Mouse (Mus musculus): ENCODE measurements at regions not wholly inside any gene's neighbourhood (a gene's known extent, or its start where the extent isn't known, plus 50 kb on each side); places are given as distances from the start of the nearest gene placed in this dataset.

DNA sequence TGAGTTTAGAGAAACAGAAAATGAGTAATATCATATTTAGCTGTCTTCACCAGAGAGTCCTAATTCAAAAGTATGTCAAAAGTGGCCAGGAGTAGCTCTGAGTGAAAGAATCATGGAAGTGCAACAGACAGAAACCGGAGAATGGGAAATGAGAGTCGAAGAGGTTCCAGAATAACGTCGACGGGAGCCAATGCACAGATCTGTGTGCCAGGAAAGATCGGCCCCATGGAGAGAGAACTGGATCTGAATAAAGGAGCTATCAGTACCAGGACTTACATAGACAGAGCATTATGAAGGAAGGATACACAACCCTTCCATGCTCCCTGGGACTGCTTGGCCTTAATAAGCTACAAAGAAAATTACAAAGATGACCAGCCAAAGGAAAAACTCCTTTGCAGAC lies 502.1 kb downstream of the Kcnj2 start:
- no peak for DNase-seq (ENCODE audit: inconsistent ontology term)

DNA sequence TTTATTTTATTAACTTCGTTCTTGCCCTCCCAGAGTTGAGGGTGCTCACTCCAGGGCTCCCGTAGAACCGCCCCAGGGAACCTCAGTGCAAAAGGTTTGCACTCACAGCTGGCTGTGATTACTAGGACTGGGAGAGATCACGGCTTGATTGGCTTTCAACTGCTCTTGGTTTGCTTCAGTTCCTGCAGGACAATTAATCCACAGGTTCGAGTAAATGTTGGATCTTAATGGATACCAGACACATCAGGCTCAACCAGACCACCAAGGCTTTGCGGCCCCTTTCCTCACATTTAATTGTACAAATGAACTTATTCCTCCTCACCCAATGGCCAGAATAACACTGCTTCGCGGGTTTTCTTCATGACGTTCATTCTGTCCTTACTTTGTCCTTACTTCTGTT lies 502.9 kb downstream of the Kcnj2 start:
- DNase-seq (ENCODE audit: inconsistent ontology term): no peak

DNA sequence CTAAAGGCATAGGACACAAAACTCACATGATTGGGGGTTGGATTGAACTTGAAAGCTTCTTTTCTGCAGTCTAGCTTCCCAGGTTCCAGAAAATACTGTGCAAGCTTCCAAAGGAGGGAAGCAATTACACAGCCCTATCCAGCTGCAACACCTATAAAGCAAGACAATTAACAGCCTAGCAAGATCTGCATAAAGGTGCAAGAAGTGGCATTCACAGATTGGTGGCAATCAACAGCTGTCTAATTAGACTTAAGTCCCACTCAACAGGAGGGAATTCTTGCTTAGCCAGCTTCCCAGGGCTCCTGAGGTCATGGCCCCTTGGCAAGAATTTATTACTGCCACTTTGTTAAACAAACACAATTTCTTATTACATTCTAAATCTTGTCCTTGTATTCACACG lies 511.9 kb downstream of the Kcnj2 start:
- peak; percentile 5 for DNase-seq (ENCODE audit: inconsistent ontology term)

DNA sequence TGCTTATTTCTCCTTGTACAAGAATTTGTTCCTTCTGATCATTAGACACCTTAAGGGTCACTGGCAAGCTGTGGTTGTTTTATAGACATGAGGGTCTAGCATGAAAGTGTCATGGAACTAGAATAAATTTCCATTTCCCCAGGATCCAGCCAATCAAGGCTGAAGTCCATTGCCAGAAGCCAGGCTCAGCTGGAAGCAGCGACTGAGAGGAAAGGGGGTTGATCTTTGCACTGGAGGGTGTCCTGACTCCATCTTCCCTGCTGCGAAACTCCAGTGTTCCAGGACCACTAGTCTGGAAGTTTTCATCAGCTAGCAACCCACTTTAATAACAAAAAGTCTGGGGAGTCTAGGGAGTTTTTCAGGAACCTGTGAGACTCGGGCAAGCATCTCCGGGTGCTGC lies 517.0 kb downstream of the Kcnj2 start:
- DNase-seq (ENCODE audit: inconsistent ontology term): no peak

DNA sequence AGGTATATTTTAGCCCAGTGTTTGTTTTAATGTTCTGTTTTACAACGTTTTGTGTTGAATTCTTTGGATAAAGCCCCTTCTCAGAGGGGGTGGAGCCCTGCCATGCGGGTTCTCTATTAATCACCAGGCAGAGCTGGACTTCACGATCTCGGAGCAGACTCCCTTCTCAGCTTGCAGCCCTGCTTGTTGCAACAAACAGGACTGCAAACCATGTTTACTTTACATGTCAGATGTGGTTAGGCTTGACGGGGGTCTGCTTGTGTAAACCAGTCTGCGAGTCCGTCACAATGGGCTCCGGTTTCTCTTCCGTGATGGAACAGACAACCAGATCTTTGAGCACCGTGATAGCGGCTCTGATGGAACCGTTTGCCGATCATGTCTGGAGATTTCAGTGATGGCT lies 517.6 kb downstream of the Kcnj2 start:
- DNase-seq (ENCODE audit: inconsistent ontology term): no peak

DNA sequence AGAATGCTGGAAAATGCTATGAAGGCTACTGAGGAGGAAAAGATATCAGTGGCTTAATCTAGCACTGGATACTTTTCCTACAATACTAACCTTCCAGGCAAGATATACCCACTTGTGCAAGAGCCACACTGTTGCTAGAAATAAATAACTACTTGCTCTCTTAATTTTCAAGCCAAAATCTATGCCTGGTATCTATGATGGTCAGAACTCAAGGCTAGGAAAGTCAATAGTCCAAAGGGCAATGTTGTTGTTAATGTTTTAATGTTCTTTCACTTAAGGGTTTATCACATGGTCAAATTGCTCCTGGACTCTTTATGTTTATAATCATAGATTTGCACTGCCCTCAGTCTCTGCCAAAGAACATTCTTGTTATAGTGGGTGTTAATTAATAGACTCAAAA lies 533.5 kb downstream of the Kcnj2 start:
- DNase-seq (ENCODE audit: inconsistent ontology term): no peak

DNA sequence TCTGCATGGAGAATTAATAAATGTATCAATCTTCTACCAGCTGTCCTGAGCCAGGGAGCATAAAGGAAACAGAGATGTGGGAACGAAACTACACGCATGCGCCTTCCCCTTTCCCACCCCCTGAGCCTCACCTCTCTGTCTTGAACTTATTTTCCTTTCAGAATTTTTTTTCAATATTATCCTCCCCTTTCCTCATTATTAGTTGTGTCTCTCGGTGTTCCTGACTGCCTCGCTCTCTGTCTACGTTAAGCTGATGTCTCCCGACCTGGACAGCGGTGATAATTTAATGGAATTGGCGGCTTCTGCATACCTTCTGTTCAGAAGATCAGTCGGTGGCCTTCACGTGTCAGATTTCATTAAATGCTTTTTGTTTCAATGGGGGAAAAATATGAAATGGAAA lies 539.2 kb downstream of the Kcnj2 start:
- DNase-seq (ENCODE audit: inconsistent ontology term): peak; percentile 61

DNA sequence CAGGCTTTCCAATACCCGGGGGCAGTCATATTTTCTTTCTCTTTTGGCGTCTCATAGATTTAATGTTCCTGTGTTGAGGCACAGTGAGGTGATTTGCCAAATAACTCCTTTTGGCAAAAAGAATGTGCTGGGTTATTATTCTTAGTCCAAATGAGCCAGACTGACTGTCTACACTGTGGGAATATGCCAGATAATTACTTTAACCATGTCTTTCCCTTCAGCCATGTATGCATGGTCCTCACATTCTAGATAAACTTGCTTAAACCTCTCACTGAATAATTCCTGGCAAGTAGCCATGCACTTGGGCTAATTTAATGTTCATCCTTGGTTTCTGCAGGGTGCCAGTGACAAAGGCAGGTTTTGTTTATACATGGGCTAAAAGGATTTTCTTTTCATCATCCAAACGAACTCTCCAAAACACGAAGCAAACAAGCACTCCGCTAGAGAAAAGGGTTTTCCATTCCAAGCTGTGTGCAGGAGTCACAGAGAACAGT lies 544.6 kb downstream of the Kcnj2 start:
- DNase-seq (ENCODE audit: inconsistent ontology term): peak; percentile 54

DNA sequence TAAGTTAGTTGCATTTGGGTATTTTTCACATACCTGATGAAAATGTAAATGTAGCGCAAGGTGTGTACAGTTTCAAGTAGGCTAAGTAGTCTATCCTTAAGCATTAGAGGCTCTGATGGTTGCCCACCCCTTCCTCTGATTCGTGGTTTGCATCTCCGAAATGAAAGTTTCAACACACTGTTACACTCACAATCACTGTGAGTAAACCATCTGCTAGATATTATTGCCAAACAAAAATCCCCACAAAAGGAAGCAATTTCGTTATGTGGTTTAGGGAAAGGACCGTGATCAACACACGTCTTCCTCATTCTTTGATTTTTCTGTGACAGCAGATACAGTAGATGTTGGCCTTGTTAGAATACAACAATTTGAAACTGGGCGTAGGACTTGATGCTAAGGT lies 577.6 kb downstream of the Kcnj2 start:
- no peak for DNase-seq (ENCODE audit: inconsistent ontology term)

DNA sequence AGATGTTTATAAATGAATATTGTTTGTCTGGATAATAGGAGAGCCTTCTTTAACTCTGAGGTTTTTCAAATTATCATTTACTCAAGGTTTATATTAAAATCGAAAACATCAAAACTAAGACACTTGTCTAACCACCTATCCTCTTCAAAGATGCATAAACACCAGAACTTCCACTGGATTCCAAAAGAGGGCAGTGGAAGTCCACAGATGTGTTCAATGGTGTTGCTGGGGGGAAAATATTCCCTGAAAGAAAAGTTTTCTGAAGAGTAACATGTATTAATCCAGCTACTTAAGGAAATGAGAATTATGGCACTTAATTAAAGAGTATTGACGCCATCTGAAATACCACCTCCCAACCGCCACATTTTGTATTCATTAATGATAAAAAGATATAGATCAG lies 586.9 kb downstream of the Kcnj2 start:
- DNase-seq (ENCODE audit: inconsistent ontology term): peak; percentile 44

DNA sequence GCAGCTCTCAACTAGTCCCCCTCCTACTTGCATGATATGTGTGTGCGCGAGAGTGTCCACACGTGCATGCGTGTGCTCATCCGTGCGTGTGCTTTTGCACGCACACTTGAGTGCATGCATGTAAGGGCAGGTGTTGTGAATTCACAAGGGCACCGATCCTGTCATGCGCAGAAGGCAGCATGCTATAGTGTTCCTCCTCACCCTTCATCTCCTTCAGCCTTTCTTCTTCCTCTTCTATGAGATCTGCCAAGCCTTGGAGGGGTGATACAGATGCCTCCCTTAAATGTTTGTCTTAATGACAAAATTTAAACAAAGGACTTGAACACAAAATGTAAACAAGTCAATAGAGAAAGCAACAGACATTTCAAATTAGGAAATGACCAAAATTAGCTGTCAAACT lies 591.8 kb downstream of the Kcnj2 start:
- DNase-seq (ENCODE audit: inconsistent ontology term): no peak

DNA sequence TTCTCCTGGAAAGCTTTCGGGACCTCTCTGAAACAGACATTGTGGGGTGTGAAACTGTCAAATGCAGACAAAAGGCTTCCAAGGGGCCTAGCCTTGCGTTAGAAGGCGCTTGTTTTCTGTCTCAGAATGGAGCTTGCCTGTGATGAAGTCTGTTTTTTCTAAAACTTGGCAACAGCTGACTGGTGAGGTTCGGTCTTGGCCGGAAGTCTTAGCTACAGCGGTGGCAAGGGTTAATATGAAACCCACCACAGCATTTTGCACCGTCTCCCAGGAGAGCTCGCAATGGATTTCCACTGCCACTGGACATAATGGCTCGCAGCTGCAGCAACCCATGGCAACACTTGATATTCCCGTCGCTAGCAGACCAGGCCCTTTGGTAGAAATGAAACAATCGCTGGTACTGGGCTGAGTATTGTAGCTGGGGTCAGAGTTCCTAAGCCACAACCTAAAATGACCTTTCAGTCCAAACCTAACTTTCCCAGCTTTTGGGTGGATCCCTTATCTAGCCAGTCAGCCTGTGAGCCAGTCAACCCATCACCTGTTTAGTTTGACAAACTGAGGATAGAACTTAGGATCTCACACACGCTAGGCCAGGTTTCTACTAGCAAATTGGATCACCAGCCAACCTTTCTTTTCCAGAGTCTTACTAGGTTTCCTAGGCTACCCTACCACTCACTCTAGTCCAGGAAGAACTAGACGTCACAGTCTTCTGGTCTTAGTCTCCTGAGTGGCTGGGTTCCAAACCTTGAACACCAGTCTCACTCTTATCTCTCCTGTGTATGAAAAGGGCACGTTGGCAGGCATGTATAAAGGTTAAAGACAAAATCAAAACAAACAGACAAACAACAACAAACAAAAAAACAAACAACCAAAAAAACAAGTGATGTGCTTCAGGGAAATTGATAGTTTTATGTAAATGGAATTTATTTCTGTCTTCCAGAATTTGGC lies 592.7 kb downstream of the Kcnj2 start:
- DNase-seq (ENCODE audit: inconsistent ontology term): no peak

DNA sequence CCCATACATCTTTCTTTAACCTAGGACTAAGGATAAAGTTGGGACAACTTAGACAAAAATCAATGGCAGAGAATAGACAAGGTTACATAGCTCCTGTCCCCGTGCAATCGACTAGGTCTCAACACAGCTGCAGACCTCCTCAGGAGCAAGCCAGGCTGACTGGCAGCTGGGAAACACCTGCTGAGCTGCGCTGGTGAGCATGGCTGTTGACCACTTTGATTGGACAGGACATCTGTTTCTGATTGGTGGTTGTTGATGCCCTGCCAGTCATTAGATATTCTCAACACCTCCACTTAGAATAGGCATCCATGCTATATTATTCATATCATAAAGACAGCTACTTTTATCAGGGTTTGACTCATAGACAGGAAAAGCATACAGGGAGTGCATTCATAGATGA lies 597.3 kb downstream of the Kcnj2 start:
- no peak for DNase-seq (ENCODE audit: inconsistent ontology term)

DNA sequence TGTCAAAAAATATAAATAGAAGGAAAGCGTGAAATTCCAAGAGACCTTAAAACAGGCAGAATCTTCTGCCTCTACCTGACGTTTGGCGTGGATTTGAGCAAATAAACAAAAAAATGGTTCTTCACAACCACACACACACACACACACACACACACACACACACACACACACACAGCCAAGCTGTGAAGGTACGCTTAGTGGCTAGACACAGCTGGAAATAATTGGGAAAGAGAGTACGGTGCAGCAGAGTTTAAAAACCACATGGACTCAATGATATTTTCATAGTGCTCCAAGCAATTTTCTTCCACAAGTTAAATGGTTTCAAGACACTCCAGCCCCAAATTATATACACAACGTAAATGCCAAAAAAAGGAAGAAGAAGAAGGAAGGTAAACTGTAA lies 600.4 kb downstream of the Kcnj2 start:
- DNase-seq (ENCODE audit: inconsistent ontology term): no peak

DNA sequence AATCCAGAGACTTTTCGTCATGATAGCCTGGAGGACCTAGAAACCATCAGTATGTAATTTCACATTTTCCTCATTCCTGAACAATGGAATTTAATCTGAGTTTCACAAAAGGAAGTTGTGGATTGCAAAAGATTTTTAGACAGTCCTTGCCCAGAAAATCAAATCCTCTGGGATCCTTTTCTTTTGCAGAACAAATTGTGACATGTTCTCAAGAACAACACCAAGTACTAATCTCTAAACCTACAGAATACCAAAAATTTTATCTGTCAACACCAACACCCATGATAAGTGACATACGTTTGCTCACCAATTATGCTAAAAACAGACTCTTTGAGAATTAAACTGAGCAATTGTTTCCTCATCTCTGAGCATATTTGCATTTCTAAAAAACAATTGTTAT lies 605.9 kb downstream of the Kcnj2 start:
- DNase-seq (ENCODE audit: inconsistent ontology term): no peak

DNA sequence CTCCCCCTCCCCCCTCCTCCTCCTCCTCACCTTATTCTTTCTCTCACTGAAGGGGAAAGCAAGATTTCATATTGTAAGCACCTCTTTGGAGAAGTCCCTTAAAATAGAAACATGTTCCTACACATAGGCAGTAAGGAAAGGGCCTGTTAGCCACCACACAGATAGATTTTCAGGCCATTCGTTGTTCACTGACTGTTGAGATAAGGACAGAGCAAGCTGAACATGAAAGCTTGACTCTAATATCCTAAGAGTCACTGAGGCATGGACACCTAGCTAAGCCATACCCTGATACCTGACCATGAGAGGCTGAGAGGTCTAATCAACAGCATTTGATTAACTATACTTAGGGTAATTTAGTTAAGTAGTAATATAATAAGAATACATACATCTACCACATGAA lies 609.7 kb downstream of the Kcnj2 start:
- no peak for DNase-seq (ENCODE audit: inconsistent ontology term)

DNA sequence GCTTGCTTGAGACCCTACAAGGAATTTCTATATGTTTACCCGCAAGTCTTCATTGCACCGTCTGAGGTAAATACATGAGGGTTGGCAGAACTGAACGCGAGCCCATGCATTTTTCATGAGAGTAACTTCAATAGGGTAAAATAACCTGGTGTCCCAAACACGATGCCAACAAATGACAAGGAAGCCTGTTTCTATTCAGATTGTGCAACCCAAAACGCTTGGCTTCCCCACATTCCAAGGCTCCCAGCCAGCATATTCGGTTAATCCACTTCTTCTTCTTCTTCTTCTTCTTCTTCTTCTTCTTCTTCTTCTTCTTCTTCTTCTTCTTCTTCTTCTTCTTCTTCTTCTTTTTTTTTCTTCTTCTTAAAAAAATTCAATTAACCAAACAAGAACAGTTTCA lies 616.4 kb downstream of the Kcnj2 start:
- DNase-seq (ENCODE audit: inconsistent ontology term): no peak

DNA sequence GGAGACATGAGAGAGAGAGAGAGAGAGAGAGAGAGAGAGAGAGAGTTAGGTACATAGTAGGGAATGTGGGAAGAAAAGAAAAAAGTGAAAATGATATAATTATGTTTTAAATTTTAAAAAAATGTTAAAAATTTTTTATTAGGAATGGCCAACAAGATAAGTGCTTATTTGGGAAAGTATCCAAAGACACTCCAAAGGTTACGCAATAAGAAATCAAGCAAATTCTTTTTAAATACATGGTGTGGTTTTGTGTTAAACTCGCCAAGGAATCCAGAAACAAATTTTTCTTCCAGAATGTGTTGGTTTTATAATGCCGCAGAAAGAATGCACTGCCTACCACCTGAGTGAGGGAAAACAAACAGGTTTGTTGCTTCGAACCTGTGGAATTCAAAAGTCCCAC lies 617.9 kb downstream of the Kcnj2 start:
- DNase-seq (ENCODE audit: inconsistent ontology term): no peak

DNA sequence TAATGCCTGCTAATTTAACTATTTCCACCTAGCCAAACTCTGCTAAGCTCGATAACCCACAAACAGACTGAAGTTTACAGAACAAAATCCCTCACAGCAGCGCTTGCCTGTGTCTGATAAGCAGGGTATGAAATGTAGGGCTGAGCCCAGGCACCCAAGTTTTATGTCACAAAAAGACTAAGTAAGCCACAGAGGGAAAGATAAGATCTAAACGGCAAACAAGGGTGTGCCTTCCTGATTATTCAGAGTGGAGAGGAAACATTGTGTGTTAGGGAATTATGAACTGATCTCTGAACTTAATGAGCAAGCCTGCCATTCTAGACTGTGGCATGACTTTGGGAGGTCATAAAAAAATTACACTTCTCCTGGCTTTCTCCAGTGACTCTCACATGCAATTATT lies 621.8 kb downstream of the Kcnj2 start:
- no peak for DNase-seq (ENCODE audit: inconsistent ontology term)

DNA sequence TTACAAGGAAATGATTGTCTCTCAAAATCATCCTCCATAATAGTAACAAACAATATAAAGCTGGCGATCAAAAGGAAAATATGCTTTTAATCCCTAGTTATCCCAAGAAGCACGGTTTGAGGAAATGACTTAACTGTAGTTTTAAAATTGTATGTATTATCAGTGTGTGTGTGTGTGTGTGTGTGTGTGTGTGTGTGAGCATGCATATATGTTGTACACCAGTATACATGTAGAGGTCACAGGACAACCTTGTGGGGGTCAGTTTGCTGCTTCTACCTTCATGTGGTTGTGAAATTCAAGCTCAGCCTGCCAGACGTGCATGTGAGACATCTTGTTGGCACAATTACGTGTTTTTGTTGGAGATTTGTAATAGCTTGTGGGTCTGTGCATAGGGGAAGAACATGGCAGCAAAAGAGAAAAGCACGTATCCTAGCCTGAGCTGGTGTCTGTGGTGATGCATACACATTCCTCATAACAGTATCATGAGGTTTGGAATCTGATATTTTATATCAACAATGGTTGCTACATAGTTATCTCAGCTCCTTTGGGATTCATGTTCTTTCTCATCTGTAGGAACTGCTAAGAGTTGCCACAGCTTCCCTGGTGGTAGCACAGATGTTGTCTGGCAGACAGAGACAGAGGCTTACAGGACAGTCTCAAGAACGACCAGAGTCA lies 622.4 kb downstream of the Kcnj2 start:
- peak; percentile 0 for DNase-seq (ENCODE audit: inconsistent ontology term)

DNA sequence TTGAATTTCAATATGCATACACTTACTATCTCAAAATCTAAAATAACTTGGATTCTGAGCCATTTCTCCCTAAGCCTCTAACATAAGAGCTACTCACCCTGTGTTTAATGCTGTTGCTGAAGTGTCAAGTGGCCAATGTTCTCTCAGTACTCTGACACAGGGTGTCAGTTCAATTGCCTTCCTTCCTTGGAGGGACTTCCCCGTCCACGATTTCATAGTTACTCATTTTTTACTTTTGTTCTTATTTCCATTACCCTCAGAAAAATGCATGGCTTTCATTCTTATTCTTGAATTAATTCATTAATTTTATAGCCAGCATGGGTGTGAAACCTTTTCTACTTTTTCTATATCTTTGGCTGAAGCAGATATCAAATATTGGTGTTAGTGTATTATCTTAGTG lies 623.9 kb downstream of the Kcnj2 start:
- no peak for DNase-seq (ENCODE audit: inconsistent ontology term)

DNA sequence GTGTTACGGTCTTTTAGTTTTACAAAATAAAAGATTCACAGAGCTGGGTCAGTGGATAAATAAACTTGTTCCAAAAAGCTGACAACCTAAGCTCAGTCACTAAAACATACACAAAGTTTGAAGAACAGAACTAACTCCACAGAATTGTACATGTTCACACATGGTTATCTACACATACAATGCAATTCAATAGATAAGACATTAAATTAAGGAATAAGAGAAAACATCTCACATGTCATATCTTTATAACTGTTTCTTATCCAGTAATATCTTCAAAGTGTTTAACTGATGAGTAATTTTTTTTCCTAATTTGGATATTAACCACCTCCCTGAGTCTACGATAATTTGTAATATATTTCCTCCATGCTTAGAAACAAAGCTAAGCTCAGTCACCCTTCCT lies 625.5 kb downstream of the Kcnj2 start:
- no peak for DNase-seq (ENCODE audit: inconsistent ontology term)

DNA sequence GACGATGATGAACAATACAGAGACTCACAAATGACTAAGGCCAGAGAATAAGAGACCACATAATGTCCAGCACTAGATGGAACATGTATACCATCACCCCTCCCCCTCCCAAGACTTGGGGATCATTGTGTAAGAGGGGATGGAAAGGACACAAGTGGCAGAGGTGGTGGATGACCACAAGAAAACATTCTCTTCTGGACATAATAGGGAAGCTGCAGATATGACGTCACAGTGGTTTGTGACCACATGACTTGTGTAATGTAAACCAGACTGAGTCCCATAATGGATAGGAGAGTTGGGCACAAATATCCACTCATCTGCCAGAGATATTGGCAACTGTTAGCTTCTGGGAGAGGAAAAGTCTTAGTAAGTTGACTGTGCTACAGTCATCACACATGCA lies 630.7 kb downstream of the Kcnj2 start:
- no peak for DNase-seq (ENCODE audit: inconsistent ontology term)
